Mouse (Mus musculus) olfactory bulb, adult 2 months (tissue): ENCODE measurements at regions not wholly inside any gene's neighbourhood (a gene's known extent, or its start where the extent isn't known, plus 50 kb on each side); places are given as distances from the start of the nearest gene placed in this dataset.

Experiments used
- H3K27ac ChIP-seq: fragments of 200-500 bp; 2 replicates; pipeline ENCODE4 v1.5.1; 2012; ENCODE audit warnings: low read depth, low read length; ENCODE audit not compliant: insufficient read depth
- H3K4me1 ChIP-seq: fragments of 200-500 bp; 2 replicates; pipeline ENCODE4 v1.6.1; 2012; ENCODE audit warnings: low read length; ENCODE audit not compliant: control insufficient read depth, insufficient read depth
- H3K4me3 ChIP-seq: fragments of 200-500 bp; 2 replicates; pipeline ENCODE4 v1.5.1; 2012; ENCODE audit warnings: mild to moderate bottlenecking, low read depth, low read length, moderate library complexity; ENCODE audit not compliant: insufficient read depth
- CTCF ChIP-seq: fragments of 200-500 bp; IDR thresholded peaks from 2 replicates; pipeline ENCODE4 v1.5.1; 2012; ENCODE audit warnings: low read depth, mild to moderate bottlenecking, low read length, moderate library complexity; ENCODE audit not compliant: insufficient read depth
- POLR2A ChIP-seq: fragments of 200-500 bp; IDR thresholded peaks from 2 replicates; pipeline ENCODE4 v1.6.1; 2012; ENCODE audit warnings: mild to moderate bottlenecking, low read depth, low read length, moderate library complexity; ENCODE audit not compliant: insufficient read depth
- WGBS: fragments of 180-500 bp; shearing (Covaris S2); methylation state at CpG from one replicate; pipeline ENCODE4 v1.1.7; 2018; 5-methylcytosine and 5-hydroxymethylcytosine counted together

DNA sequence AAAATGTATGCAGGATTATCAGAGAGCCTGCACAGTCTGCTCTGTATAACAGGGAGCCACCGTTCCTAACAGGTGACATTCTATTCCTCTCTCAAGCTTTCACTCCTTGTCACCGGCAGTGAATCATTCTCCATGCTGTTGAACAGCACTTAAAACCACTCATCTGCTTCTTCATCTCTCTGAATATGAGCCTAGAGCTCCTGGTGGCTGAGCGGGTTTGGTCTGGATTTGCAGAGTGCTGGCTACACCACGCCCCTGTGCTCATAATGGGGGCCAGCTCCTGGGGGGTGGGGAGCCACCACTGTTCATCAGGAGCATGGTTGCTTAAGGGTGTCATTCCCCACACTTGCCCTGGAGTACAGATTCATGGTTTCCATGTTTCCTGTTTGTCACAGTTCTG, 207.0 kb downstream of the Rap2a start:
- no peaks in the 10 kb centered on the region for H3K4me1 ChIP-seq
- WGBS: 84% methylated on average over 4 of the region's 4 CpGs
- no peak overlapping the region for H3K27ac ChIP-seq
- H3K4me3 ChIP-seq: no peak overlapping the region
- TF ChIP-seq POLR2A (no peak), CTCF (no peak)

DNA sequence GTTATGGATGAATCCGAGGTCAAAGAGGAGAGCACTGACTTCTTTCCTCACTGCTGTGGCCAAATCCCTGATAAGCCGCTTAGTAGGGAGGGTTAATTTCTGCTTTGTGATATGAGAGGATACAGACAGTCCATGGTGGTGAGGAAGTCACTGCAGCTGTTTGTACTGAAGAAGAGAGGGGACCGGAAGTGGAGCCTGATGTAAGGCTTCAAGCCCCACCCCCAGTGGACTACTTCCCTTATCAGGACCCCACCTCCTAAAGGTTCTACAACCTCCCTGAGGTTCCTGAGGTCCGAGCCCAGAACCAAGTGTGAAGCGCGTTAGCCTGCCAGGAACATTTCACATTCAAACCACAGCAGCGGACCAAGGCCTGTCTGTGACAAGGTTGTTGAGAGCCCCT, 207.6 kb downstream of the Rap2a start:
- TF ChIP-seq POLR2A: no peak
- no peak for TF ChIP-seq CTCF
- no peaks in the 10 kb centered on the region for H3K4me1 ChIP-seq
- no peak overlapping the region for H3K27ac ChIP-seq
- 94% methylated on average over 7 of the region's 7 CpGs for WGBS
- H3K4me3 ChIP-seq: no peak overlapping the region

DNA sequence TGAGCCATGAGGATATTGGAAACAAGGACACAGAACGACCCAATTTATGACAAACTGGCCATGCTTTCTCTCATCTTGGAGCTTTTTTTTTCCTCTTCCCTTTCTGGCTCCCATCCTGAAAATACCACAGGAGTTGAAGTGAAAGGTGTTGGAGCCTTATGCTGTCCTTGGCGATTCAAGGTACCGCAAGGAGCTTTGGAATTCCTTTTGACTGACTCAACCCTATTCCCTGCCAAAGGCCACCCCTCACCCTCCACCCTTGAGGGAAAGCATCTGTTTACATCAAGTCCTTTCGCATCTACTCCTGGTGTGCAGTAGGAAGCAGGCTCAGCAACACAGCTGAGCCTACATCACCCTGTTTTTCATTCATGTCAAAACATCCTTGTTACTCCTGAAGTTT, 208.5 kb downstream of the Rap2a start:
- no peak overlapping the region for H3K27ac ChIP-seq
- no peak overlapping the region for H3K4me3 ChIP-seq
- H3K4me1 ChIP-seq: no peaks in the 10 kb centered on the region
- WGBS: 93% methylated on average over 4 of the region's 4 CpGs
- TF ChIP-seq POLR2A: no peak
- TF ChIP-seq CTCF: no peak

DNA sequence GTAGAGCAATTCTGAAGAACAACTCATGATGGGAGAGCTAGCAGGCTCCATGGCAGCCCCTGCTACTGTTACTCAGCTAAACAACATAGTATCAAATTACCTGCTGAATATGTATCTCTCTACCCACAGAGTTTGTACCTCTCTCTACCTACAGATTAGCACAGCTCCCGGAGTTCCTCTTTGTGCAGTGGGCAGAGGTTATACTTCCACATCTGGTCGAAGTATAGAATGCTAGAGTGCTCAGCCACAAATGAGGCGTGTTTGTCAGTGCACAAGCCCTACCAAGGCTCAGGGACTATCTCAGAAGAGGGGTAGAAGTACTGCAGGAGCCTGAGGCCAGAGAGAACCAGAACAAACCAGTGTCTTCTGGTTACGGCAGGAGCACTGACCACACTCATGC, 211.6 kb upstream of the Ipo5 start:
- Histone ChIP-seq H3K4me3 (no peak overlapping the region), H3K4me1 (no peaks in the 10 kb centered on the region), H3K27ac (no peak overlapping the region)
- TF ChIP-seq CTCF: no peak
- TF ChIP-seq POLR2A: no peak
- 92% methylated on average over 4 of the region's 4 CpGs for WGBS

DNA sequence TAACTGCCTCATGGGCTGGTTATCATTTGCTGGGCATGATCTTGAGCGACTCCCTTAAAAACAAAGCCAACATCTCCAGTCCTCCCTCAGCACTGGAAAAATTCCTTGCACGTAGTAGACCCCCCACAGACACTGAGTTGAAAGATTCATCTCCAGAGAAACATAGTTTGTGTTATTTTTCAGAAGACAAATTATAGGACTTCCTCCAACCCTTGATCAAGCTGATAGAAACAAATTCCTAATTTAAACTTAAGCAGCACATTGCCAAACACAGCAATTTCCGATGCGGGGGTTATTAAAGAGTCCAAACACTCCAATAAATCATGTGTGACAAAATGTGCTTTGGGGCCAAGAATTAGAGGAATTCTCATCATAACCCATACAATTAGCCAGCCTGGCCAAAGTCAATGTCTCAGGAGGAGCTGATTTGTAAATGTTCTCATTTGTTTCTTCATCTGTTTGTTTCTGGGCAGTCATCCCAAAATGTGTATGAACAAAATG, 205.7 kb upstream of the Ipo5 start:
- Histone ChIP-seq H3K4me1 (peaks cover 7% of the 10 kb centered on the region), H3K4me3 (no peak overlapping the region), H3K27ac (no peak overlapping the region)
- TF ChIP-seq CTCF (no peak), POLR2A (no peak)
- 22% methylated on average over 4 of the region's 4 CpGs for WGBS

DNA sequence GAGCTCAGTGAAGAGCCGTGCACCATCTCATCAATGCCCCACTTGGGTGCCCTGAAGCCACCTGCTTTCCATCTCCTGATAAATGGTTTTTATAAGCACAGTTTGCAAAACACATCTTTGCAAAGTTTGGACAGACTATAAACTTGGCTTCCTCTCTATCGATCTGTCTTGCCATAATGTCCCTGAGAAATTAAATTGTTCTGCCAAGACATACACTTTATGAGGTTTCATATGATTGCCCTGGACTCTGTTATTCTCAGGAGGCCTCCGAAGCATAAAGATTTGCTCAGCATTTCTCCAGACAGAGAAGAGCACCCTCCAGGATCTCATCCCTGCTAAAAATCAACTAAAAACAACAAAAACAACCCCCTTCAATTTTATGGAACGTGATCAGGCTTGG, 200.2 kb upstream of the Ipo5 start:
- H3K4me1 ChIP-seq: peaks cover 5% of the 10 kb centered on the region
- H3K4me3 ChIP-seq: no peak overlapping the region
- no peak overlapping the region for H3K27ac ChIP-seq
- TF ChIP-seq CTCF: no peak
- no peak for TF ChIP-seq POLR2A
- 83% methylated on average over 4 of the region's 4 CpGs for WGBS

DNA sequence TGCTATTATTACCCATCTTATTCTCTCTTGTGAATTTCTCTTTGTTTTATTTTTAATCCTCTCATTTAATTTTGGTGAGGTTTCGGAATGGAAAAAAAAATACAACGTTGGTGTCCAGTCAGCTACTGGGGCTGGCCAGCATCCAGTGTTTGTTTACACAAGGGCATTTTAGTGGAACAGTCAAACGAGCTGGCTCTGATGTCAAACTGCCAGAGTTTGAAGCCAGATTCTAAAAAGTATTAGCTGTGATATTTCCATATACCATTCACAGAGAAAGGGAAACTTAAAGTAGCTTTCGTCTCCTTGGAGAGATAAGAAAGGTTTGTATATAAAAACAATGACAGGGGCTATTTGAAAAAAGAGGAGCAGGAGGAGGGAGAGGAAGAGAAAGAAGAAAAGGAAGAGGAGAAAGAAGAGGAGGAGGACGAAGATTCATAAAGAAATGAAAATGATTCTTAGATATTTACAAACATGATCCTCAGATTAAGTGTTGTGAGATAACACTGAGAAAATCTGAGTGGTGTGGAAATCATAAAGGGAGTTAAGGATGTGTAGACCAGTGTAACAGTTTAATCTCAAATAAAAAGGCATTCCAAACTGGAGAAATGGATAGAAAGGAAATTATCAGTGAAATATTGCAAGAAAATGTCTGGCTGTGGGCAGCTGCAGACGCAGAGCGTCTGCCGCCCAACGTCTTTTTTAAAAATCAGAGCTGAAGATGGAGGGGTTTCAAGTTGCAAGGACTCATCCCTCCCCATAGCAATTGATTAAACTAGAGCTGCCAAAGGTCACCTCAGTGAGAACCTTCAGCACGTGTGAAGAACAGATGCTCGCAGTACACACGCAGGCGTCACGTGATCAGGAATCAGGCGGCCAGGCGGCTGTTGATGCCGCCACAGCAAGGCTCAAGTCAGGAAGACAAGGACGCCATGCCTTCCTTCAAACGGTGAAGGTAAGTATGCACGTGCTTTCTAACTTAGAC, 190.3 kb upstream of the Ipo5 start:
- H3K4me3 ChIP-seq: no peak overlapping the region
- TF ChIP-seq POLR2A: no peak
- no peak for TF ChIP-seq CTCF
- no peak overlapping the region for H3K27ac ChIP-seq
- peaks cover under 1% of the 10 kb centered on the region; the same call in 1 of the 2 replicates for H3K4me1 ChIP-seq
- WGBS: 81% methylated on average over 20 of the region's 20 CpGs

DNA sequence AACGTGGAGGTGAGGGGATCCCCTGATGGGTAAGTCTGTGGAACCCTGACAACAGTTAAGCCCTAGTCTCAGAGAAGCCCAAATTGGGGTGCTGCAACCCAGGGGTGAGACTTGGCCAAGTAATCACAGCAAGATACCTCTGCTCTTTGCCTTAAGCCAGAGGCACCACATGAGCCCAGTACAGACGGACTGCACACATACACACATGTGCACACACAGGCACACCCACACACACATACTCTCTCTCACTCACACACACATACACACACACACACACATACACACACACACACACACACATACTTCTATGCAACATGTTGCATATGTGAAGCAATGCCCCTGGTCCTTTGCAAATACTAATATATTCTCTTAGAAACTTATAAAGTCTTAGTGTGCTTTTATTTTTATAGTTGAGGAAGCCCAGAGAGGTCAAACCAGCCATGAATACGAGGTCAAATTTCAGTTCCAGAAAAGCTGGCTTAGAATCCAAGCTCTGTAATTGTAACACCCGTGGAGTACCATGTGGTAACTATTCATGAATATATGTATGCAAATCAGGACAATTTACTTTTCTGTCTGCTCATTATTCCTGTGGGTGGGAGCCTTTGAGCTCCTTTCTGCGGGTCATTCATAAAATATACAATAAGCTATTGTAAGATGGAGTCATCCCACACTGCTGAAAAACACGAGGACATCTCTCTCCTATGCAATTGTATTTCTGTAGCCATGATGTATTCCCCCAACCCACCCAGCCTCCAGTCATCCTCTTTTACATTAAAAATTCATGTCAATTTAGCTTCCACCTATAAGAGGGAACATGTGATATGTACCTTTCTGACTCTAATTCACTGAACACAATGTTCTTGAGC, 189.2 kb upstream of the Ipo5 start:
- H3K4me1 ChIP-seq: peaks cover 8% of the 10 kb centered on the region
- TF ChIP-seq POLR2A (no peak), CTCF (no peak)
- H3K4me3 ChIP-seq: no peak overlapping the region
- H3K27ac ChIP-seq: no peak overlapping the region
- WGBS: 58% methylated on average over 6 of the region's 6 CpGs

DNA sequence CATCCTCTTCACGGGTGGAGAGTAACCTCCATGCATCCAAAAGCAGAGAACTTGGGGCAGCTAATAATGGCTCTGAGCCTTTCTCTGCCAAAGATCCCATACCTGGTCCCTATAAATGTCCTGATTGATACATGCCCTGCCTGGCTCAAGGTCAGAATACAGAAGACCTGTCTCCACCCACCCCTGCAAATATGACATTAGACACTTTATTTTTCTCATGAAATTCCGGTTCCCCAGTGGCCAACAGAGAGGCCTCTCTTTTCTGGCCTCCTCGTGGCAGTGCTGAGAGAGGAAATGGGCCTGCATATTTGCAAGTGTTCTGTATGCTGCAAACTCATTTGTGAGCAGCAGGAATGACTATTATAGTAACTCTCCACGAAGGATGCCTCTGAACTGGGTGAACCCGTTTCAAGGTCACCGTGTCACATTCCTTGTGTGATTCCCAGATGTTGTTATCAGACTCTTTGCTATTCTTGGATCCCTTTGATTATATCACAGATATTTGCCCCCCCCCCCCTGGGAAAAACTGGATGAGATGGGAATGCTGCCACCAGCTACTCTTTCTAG, 188.4 kb upstream of the Ipo5 start:
- TF ChIP-seq POLR2A (no peak), CTCF (no peak)
- Histone ChIP-seq H3K27ac (no peak overlapping the region), H3K4me1 (peaks cover 11% of the 10 kb centered on the region), H3K4me3 (no peak overlapping the region)
- 67% methylated on average over 6 of the region's 6 CpGs for WGBS
